8 mouse cellular contexts compared by ENCODE assay signal in genomic region chr6:134862671-134863104, GRCm38 (mm10). TPM values are rescaled to one million over a fixed set of nuclear protein-coding genes. Genes with fewer than 3 reads are reported as not detected.
A peak's percentile ranks its signal among the peaks of the same experiment; 100 is the strongest.
DNase-seq lines count a peak whose midpoint lies in the region; ATAC-seq and TF ChIP-seq lines count a peak whose summit lies in the region.

No protein-coding gene starts in this region.

- TF ChIP-seq CTCF in liver, adult 2 months (IDR thresholded peaks at IDR 0.05; ENCODE audit: low read depth, low read length): no peak

- H3K36me3 ChIP-seq in liver, adult 2 months (ENCODE audit: control insufficient read depth, insufficient read depth, low read length): peaks cover 3% of the 10 kb centered on the region; the same call in 1 of the 2 replicates
- 0 out of 2 replicates have a peak, but pooled peaks cover 3% of the 10 kb centered on the region for H3K36me3 ChIP-seq in embryonic facial prominence, embryonic 13.5 days
- H3K36me3 ChIP-seq in midbrain, embryonic 11.5 days (ENCODE audit: control insufficient read depth, insufficient read depth, low read length): peaks cover 5% of the 10 kb centered on the region

- no peaks in the 10 kb centered on the region for H3K27me3 ChIP-seq in liver, adult 2 months (ENCODE audit: control insufficient read depth, insufficient read depth, low read length)
- no peaks in the 10 kb centered on the region for H3K27me3 ChIP-seq in embryonic facial prominence, embryonic 13.5 days
- no peaks in the 10 kb centered on the region for H3K27me3 ChIP-seq in midbrain, embryonic 11.5 days (ENCODE audit: control insufficient read depth, insufficient read depth, low read length)

- WGBS in liver, adult 2 months: 52% methylated on average over 13 of the region's 13 CpGs
- 8% methylated on average over 13 of the region's 13 CpGs for WGBS in embryonic facial prominence, embryonic 13.5 days
- WGBS in midbrain, embryonic 11.5 days: 16% methylated on average over 13 of the region's 13 CpGs

- TF ChIP-seq POLR2A in liver, adult 2 months (IDR thresholded peaks at IDR 0.05; ENCODE audit: extremely low read depth, insufficient read depth, low read length): no peak

- H3K79me2 ChIP-seq in liver, adult 2 months (ENCODE audit: control insufficient read depth, insufficient read depth, low read length): no peaks in the 10 kb centered on the region

- no peaks in the 10 kb centered on the region for H3K9me3 ChIP-seq in embryonic facial prominence, embryonic 13.5 days
- H3K9me3 ChIP-seq in midbrain, embryonic 11.5 days (ENCODE audit: control insufficient read depth, low read length): no peaks in the 10 kb centered on the region

- H3K4me1 ChIP-seq in liver, adult 2 months (ENCODE audit: control insufficient read depth, insufficient read depth, low read length): no peaks in the 10 kb centered on the region
- peaks cover 11% of the 10 kb centered on the region for H3K4me1 ChIP-seq in embryonic facial prominence, embryonic 13.5 days
- H3K4me1 ChIP-seq in midbrain, embryonic 11.5 days (ENCODE audit: control insufficient read depth, insufficient read depth, low read length): peaks cover 13% of the 10 kb centered on the region

- no peak overlapping the region for H3K9ac ChIP-seq in liver, adult 2 months (ENCODE audit: low read depth, low read length)
- H3K9ac ChIP-seq in embryonic facial prominence, embryonic 13.5 days: peak overlapping the region; percentile 62
- H3K9ac ChIP-seq in midbrain, embryonic 11.5 days (ENCODE audit: low read length): peak overlapping the region; percentile 38; the same call in 1 of the 2 replicates

- no peak overlapping the region for H3K27ac ChIP-seq in liver, adult 2 months (replicated peaks; ENCODE audit: insufficient read depth, low read depth, low read length)
- peak overlapping the region; percentile 78 for H3K27ac ChIP-seq in embryonic facial prominence, embryonic 13.5 days
- peak overlapping the region; percentile 57 for H3K27ac ChIP-seq in midbrain, embryonic 11.5 days (ENCODE audit: low read depth, low read length)

- peak; percentile 73 for ATAC-seq in embryonic facial prominence, embryonic 13.5 days (ENCODE audit: insufficient number of reproducible peaks, insufficient read depth, low FRiP score, low TSS enrichment, low read depth)
- ATAC-seq in midbrain, embryonic 11.5 days (ENCODE audit: low FRiP score): peak; percentile 87

- H3K4me2 ChIP-seq in embryonic facial prominence, embryonic 13.5 days: peak overlapping the region; percentile 60
- H3K4me2 ChIP-seq in midbrain, embryonic 11.5 days: peak overlapping the region; percentile 54

- intact Hi-C loops in heart, postnatal 10 days (cut with DNase I): loop anchor here (1.0 to 10.0 kb wide), 3 partner anchors 32 to 438 kb away; partner anchors contain the start of gene Crebl2

- DNase-seq in liver, adult 2 months (ENCODE audit: extremely low read depth, low read depth, low spot score): peak; percentile 55
- no peak for DNase-seq in liver
- peak; percentile 12 to 29 for DNase-seq in heart, postnatal 10 days
- DNase-seq in layer of hippocampus, adult 9-10 months (ENCODE audit: low spot score): peak; percentile 15
- no peak for DNase-seq in midbrain, embryonic 11.5 days (ENCODE audit: low spot score, missing footprints)
- peak; percentile 32 for DNase-seq in testis, postnatal 14 days (ENCODE audit: low spot score)
- no peak for DNase-seq in spleen, postnatal 36 days (ENCODE audit: low spot score in 2 of 2)

- H3K4me3 ChIP-seq in liver, adult 2 months (ENCODE audit: insufficient read depth, low read depth, low read length): no peak overlapping the region
- peak overlapping the region; percentile 33 for H3K4me3 ChIP-seq in embryonic facial prominence, embryonic 13.5 days
- H3K4me3 ChIP-seq in midbrain, embryonic 11.5 days (ENCODE audit: low read depth, low read length): peak overlapping the region; percentile 28

RNA-seq across cellular contexts. Expression of gene Crebl2, which starts 32.7 kb away (rescaled TPM):
- 48.5 and 49.5 TPM in 2 replicates for total RNA-seq in liver, adult 2 months (2014; rRNA removed)
- 20.9 and 23.2 TPM in 2 replicates for polyA plus RNA-seq in liver, adult 2 months (2012; rRNA removed)
- polyA plus RNA-seq in embryonic facial prominence, embryonic 13.5 days (2015; fragmentation: Nextera tagmentation; extraction: Ambion mirVana): 3.2 and 3.9 TPM in 2 replicates
- total RNA-seq in heart, postnatal 10 days (2021): 1 to 10 TPM; 4.7 to 5.4 TPM
- polyA plus RNA-seq in midbrain, embryonic 11.5 days (2014; fragmentation: Nextera tagmentation; extraction: Ambion mirVana): 0.92 and 1.2 TPM in 2 replicates

RNA-seq across cellular contexts. Expression of gene Gpr19, which starts 35.7 kb away (rescaled TPM):
- 4.7 and 4.8 TPM in 2 replicates for total RNA-seq in liver, adult 2 months (2014; rRNA removed)
- 4.9 and 6.9 TPM in 2 replicates for polyA plus RNA-seq in liver, adult 2 months (2012; rRNA removed)
- 9.1 TPM in 2 replicates for polyA plus RNA-seq in embryonic facial prominence, embryonic 13.5 days (2015; fragmentation: Nextera tagmentation; extraction: Ambion mirVana)
- 1 to 10 TPM; 4.3 to 4.8 TPM for total RNA-seq in heart, postnatal 10 days (2021)
- polyA plus RNA-seq in midbrain, embryonic 11.5 days (2014; fragmentation: Nextera tagmentation; extraction: Ambion mirVana): 35.3 and 36.9 TPM in 2 replicates

RNA-seq across cellular contexts. Expression of gene Cdkn1b, which starts 57.5 kb away (rescaled TPM):
- total RNA-seq in liver, adult 2 months (2014; rRNA removed): 14.4 and 16.2 TPM in 2 replicates
- 7.1 and 8.6 TPM in 2 replicates for polyA plus RNA-seq in liver, adult 2 months (2012; rRNA removed)
- polyA plus RNA-seq in embryonic facial prominence, embryonic 13.5 days (2015; fragmentation: Nextera tagmentation; extraction: Ambion mirVana): 18.9 and 24.4 TPM in 2 replicates
- 10 to 100 TPM; 45.1 to 53.5 TPM for total RNA-seq in heart, postnatal 10 days (2021)
- 27.8 and 28.0 TPM in 2 replicates for polyA plus RNA-seq in midbrain, embryonic 11.5 days (2014; fragmentation: Nextera tagmentation; extraction: Ambion mirVana)

Comparison
In these comparisons a context has a peak if more than half of its experiments do, and no peak if none do; other contexts are left out.
1. DNase-seq: peak in liver, adult 2 months (single experiment), heart, postnatal 10 days (2 of 2), layer of hippocampus, adult 9-10 months (single experiment) and testis, postnatal 14 days (single experiment); none in liver (single experiment), midbrain, embryonic 11.5 days (single experiment) and spleen, postnatal 36 days (0 of 2).